Mouse (Mus musculus) limb, embryonic 12.5 days (tissue): ENCODE measurements around the gene Rhof. TPM values are rescaled to one million over a fixed set of nuclear protein-coding genes. Genes with fewer than 3 reads are reported as not detected.

Experiments used
- ATAC-seq: fragments of 200-750 bp; cut with Nextera tagmentation; 2 replicates; pipeline ENCODE4 v1.8.0; 2017; ENCODE audit warnings: low read depth, moderate TSS enrichment; ENCODE audit not compliant: insufficient number of reproducible peaks, insufficient read depth, low FRiP score, low TSS enrichment
- H3K27ac ChIP-seq: fragments of 300-500 bp; sonication (generic); 2 replicates; pipeline ENCODE4 v1.5.1; 2016; ENCODE audit warnings: mild to moderate bottlenecking, moderate library complexity
- H3K27me3 ChIP-seq: fragments of 300-500 bp; sonication (generic); 2 replicates; pipeline ENCODE4 v1.6.1; 2016; ENCODE audit warnings: mild to moderate bottlenecking, moderate library complexity
- H3K36me3 ChIP-seq: fragments of 300-500 bp; sonication (generic); 2 replicates; pipeline ENCODE4 v1.6.1; 2016; ENCODE audit warnings: mild to moderate bottlenecking, moderate library complexity
- H3K4me1 ChIP-seq: fragments of 300-500 bp; sonication (generic); replicated peaks from 2 replicates; pipeline ENCODE4 v1.6.1; 2016
- H3K4me2 ChIP-seq: fragments of 300-500 bp; sonication (generic); 2 replicates; pipeline ENCODE4 v1.6.1; 2016; ENCODE audit warnings: mild to moderate bottlenecking, moderate library complexity
- H3K4me3 ChIP-seq: fragments of 300-500 bp; sonication (generic); replicated peaks from 2 replicates; pipeline ENCODE4 v1.5.1; 2016; ENCODE audit warnings: mild to moderate bottlenecking
- H3K9ac ChIP-seq: fragments of 300-500 bp; sonication (generic); replicated peaks from 2 replicates; pipeline ENCODE4 v1.6.1; 2016; ENCODE audit warnings: mild to moderate bottlenecking, moderate library complexity
- H3K9me3 ChIP-seq: fragments of 300-500 bp; sonication (generic); 2 replicates; pipeline ENCODE4 v1.6.1; 2016; ENCODE audit warnings: mild to moderate bottlenecking, moderate library complexity
- WGBS: fragments of 180-500 bp; shearing (Covaris S2); methylation state at CpG from one replicate; pipeline ENCODE4 v1.1.7; 2016; 5-methylcytosine and 5-hydroxymethylcytosine counted together
- polyA plus RNA-seq: library from polyadenylated mRNA; unstranded; fragments of >200 nt; fragmentation: Nextera tagmentation; extraction: Ambion mirVana; gene quantifications from 2 replicates; pipeline ENCODE4 v1.2.1, GENCODE M21; 2016

The Rhof gene
- polyA plus RNA-seq, 1 experiment from 2014 or later: 2.9 TPM

GRCm38 (mm10) chr5:123120624-123121215, 11.8 kb downstream of the Rhof start:
- Histone ChIP-seq H3K27me3 (no peaks in the 10 kb centered on the region), H3K4me1 (0 out of 2 replicates have a peak, but pooled peaks cover 5% of the 10 kb centered on the region), H3K27ac (no peak overlapping the region), H3K9me3 (peaks cover 5% of the 10 kb centered on the region; the same call in 1 of the 2 replicates), H3K4me3 (no peak overlapping the region), H3K36me3 (peaks cover 37% of the 10 kb centered on the region; the same call in 1 of the 2 replicates), H3K9ac (0 out of 2 replicates have a peak overlapping the region, but pooled peaks have one; percentile 4), H3K4me2 (no peak overlapping the region)
- ATAC-seq: no peak
- 67% methylated on average over 7 of the region's 7 CpGs for WGBS

- WGBS: 79% methylated on average over 10 of the region's 10 CpGs
- no peak overlapping the region for H3K27ac ChIP-seq
- peaks cover 5% of the 10 kb centered on the region; the same call in 1 of the 2 replicates for H3K9me3 ChIP-seq
- peaks cover 28% of the 10 kb centered on the region; the same call in 1 of the 2 replicates for H3K36me3 ChIP-seq
- H3K27me3 ChIP-seq: no peaks in the 10 kb centered on the region
- H3K4me2 ChIP-seq: no peak overlapping the region
- no peak overlapping the region for H3K4me3 ChIP-seq
- no peak overlapping the region for H3K9ac ChIP-seq
- no peak for ATAC-seq
- H3K4me1 ChIP-seq: 0 out of 2 replicates have a peak, but pooled peaks cover 5% of the 10 kb centered on the region
These were observed 13.7 kb downstream of the Rhof start for GRCm38 (mm10) chr5:123118826-123119225.

- Histone ChIP-seq H3K9ac (no peak overlapping the region), H3K4me1 (0 out of 2 replicates have a peak, but pooled peaks cover 5% of the 10 kb centered on the region), H3K4me2 (no peak overlapping the region), H3K4me3 (no peak overlapping the region), H3K27ac (no peak overlapping the region), H3K36me3 (peaks cover 20% of the 10 kb centered on the region; the same call in 1 of the 2 replicates), H3K27me3 (no peaks in the 10 kb centered on the region), H3K9me3 (peaks cover 5% of the 10 kb centered on the region; the same call in 1 of the 2 replicates)
- WGBS: 86% methylated on average over 8 of the region's 8 CpGs
- ATAC-seq: no peak
These were observed 14.7 kb downstream of the Rhof start for GRCm38 (mm10) chr5:123117773-123118172.

- Histone ChIP-seq H3K4me1 (0 out of 2 replicates have a peak, but pooled peaks cover 5% of the 10 kb centered on the region), H3K27ac (no peak overlapping the region), H3K4me2 (no peak overlapping the region), H3K27me3 (no peaks in the 10 kb centered on the region), H3K36me3 (peaks cover 15% of the 10 kb centered on the region; the same call in 1 of the 2 replicates), H3K4me3 (no peak overlapping the region), H3K9ac (no peak overlapping the region), H3K9me3 (peaks cover 2% of the 10 kb centered on the region; the same call in 1 of the 2 replicates)
- 20% methylated on average over 10 of the region's 10 CpGs for WGBS
- ATAC-seq: 0 out of 2 replicates have a peak, but pooled peaks have one; percentile 24
These were observed 15.2 kb downstream of the Rhof start for GRCm38 (mm10) chr5:123117257-123117656.

- no peak overlapping the region for H3K4me3 ChIP-seq
- WGBS: 64% methylated on average over 8 of the region's 8 CpGs
- H3K36me3 ChIP-seq: peaks cover 14% of the 10 kb centered on the region; the same call in 1 of the 2 replicates
- H3K4me1 ChIP-seq: peaks cover 5% of the 10 kb centered on the region; the same call in 1 of the 2 replicates
- H3K9ac ChIP-seq: no peak overlapping the region
- no peak overlapping the region for H3K27ac ChIP-seq
- no peaks in the 10 kb centered on the region for H3K9me3 ChIP-seq
- no peak overlapping the region for H3K4me2 ChIP-seq
- H3K27me3 ChIP-seq: no peaks in the 10 kb centered on the region
- no peak for ATAC-seq
These were observed 16.4 kb downstream of the Rhof start for GRCm38 (mm10) chr5:123116080-123116479.

- Histone ChIP-seq H3K4me1 (peaks cover 17% of the 10 kb centered on the region), H3K27me3 (no peaks in the 10 kb centered on the region), H3K9ac (no peak overlapping the region), H3K9me3 (no peaks in the 10 kb centered on the region), H3K4me2 (no peak overlapping the region), H3K36me3 (peaks cover 14% of the 10 kb centered on the region; the same call in 1 of the 2 replicates), H3K4me3 (no peak overlapping the region), H3K27ac (no peak overlapping the region)
- 46% methylated on average over 7 of the region's 7 CpGs for WGBS
- ATAC-seq: no peak
These were observed 17.6 kb downstream of the Rhof start for GRCm38 (mm10) chr5:123114924-123115323.

- Histone ChIP-seq H3K4me2 (no peak overlapping the region), H3K9me3 (no peaks in the 10 kb centered on the region), H3K36me3 (peaks cover 12% of the 10 kb centered on the region; the same call in 1 of the 2 replicates), H3K27me3 (no peaks in the 10 kb centered on the region), H3K4me1 (peaks cover 25% of the 10 kb centered on the region), H3K27ac (no peak overlapping the region), H3K4me3 (no peak overlapping the region), H3K9ac (no peak overlapping the region)
- WGBS: 63% methylated on average over 11 of the region's 11 CpGs
- ATAC-seq: no peak
These were observed 18.4 kb downstream of the Rhof start for GRCm38 (mm10) chr5:123114109-123114508.

- no peaks in the 10 kb centered on the region for H3K36me3 ChIP-seq
- WGBS: 41% methylated on average over 13 of the region's 13 CpGs
- no peaks in the 10 kb centered on the region for H3K27me3 ChIP-seq
- no peaks in the 10 kb centered on the region for H3K9me3 ChIP-seq
- peak overlapping the region; percentile 33 for H3K4me2 ChIP-seq
- peaks cover 23% of the 10 kb centered on the region for H3K4me1 ChIP-seq
- H3K9ac ChIP-seq: peak overlapping the region; percentile 45
- peak overlapping the region; percentile 66; the same call in 1 of the 2 replicates for H3K27ac ChIP-seq
- ATAC-seq: no peak
- no peak overlapping the region for H3K4me3 ChIP-seq
These were observed 22.2 kb downstream of the Rhof start for GRCm38 (mm10) chr5:123110296-123110721.

GRCm38 (mm10) chr5:123109452-123110203, 22.9 kb downstream of the Rhof start:
- Histone ChIP-seq H3K36me3 (no peaks in the 10 kb centered on the region; the same call in 1 of the 2 replicates), H3K4me2 (peak overlapping the region; percentile 39), H3K27ac (peak overlapping the region; percentile 66), H3K9me3 (no peaks in the 10 kb centered on the region), H3K27me3 (no peaks in the 10 kb centered on the region), H3K4me3 (no peak overlapping the region), H3K9ac (no peak overlapping the region), H3K4me1 (peaks cover 23% of the 10 kb centered on the region)
- no peak for ATAC-seq
- 35% methylated on average over 13 of the region's 13 CpGs for WGBS

GRCm38 (mm10) chr5:123104769-123105168, 27.7 kb downstream of the Rhof start:
- H3K4me2 ChIP-seq: no peak overlapping the region
- H3K9ac ChIP-seq: no peak overlapping the region
- H3K4me1 ChIP-seq: peaks cover 13% of the 10 kb centered on the region
- H3K27me3 ChIP-seq: no peaks in the 10 kb centered on the region
- no peak for ATAC-seq
- no peak overlapping the region for H3K27ac ChIP-seq
- H3K9me3 ChIP-seq: no peaks in the 10 kb centered on the region
- 89% methylated on average over 6 of the region's 6 CpGs for WGBS
- no peak overlapping the region for H3K4me3 ChIP-seq
- H3K36me3 ChIP-seq: peaks cover 7% of the 10 kb centered on the region; the same call in 1 of the 2 replicates

GRCm38 (mm10) chr5:123103556-123103955, 28.9 kb downstream of the Rhof start:
- peaks cover 16% of the 10 kb centered on the region; the same call in 1 of the 2 replicates for H3K36me3 ChIP-seq
- H3K4me3 ChIP-seq: no peak overlapping the region
- WGBS: 70% methylated on average over 8 of the region's 8 CpGs
- no peaks in the 10 kb centered on the region for H3K9me3 ChIP-seq
- no peak overlapping the region for H3K9ac ChIP-seq
- no peak overlapping the region for H3K4me2 ChIP-seq
- no peak for ATAC-seq
- H3K27ac ChIP-seq: no peak overlapping the region
- no peaks in the 10 kb centered on the region for H3K27me3 ChIP-seq
- H3K4me1 ChIP-seq: 0 out of 2 replicates have a peak, but pooled peaks cover 3% of the 10 kb centered on the region
